Mouse (Mus musculus) midbrain, embryonic 10.5 days (tissue): ENCODE data around the gene Shroom4. TPM values are rescaled to one million over a fixed set of nuclear protein-coding genes. Genes with fewer than 3 reads are reported as not detected.

Source experiments
- polyA plus RNA-seq: library from polyadenylated mRNA; unstranded; fragments of >200 nt; fragmentation: Nextera tagmentation; extraction: Ambion mirVana; gene quantifications from 2 replicates; pipeline ENCODE4 v1.2.1, GENCODE M21; 2016

Shroom4 gene
- polyA plus RNA-seq, 1 experiment from 2014 or later, result 3.6 TPM

Other genes with a start within 250 kb of the Shroom4 start
- 14.4 and 17.8 TPM in 2 replicates for gene Nudt10, start 226.8 kb upstream of the Shroom4 start, polyA plus RNA-seq
- gene Bmp15, start 79.1 kb upstream of the Shroom4 start, polyA plus RNA-seq, result not detected in 2 replicates